Comparison of ENCODE assay signal across 8 mouse cellular contexts in the genomic region with DNA sequence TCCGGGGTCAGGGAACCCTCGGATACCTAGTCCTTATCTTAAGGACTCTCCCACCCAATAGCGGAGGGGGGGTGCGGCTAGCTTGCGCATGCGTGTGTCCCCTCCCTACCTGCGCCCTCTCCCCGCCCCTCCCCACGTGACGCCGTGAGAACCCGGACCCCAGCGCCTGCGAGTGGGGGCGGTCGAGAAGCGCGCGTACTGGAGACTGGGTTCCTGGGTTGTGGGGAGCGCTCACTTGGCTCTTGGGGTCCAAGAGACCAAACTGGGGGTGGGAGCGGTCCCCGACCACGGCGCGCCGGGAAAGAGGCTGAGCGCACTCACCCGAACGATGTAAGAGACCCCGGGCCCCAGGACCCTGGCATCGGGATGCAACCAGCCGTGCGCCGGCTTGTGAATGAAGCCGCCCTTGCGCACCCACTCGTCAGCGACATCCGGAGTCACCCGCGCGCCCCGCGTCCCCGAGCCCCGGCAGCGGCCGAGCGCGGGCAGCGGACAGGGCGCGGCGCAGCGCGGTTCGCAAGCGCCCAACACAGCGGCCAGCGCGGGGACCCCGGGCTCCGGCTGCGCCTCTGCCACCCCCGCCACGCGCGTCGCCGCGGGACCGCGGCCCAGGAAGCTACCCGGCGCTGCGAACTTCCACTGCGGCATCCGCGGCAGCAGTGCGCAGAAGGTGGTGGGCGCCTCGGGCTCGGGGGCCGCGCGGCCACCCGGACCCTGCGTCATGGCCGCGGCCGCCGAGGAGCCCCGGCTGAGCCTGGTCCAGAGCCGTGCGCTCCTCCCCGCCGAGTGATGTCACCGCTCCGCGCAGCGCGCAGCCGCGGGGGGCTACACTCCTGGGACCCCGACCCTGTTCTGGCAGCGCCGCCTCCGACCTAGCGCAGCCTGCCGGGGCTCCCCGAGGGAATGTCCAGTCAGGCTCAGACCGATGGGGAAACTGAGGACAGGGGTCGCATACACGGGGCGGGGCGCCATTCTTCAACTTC. TPM values are rescaled to one million over a fixed set of nuclear protein-coding genes. Genes with fewer than 3 reads are reported as not detected.
DNase-seq lines count a peak whose midpoint lies in the region; ATAC-seq and TF ChIP-seq lines count a peak whose summit lies in the region.

A gene (minus strand): TSS at position 791 of the 983 bp plus-strand sequence.

- peak within 1 kb of the TSS; percentile 70 for H3K4me3 ChIP-seq in hindbrain, postnatal 0 days (ENCODE audit: low read length)
- peak within 1 kb of the TSS; percentile 70 for H3K4me3 ChIP-seq in limb, embryonic 15.5 days

- peak within 1 kb of the TSS; percentile 90 for H3K4me2 ChIP-seq in hindbrain, postnatal 0 days (ENCODE audit: low read depth, low read length)
- peak within 1 kb of the TSS; percentile 94 for H3K4me2 ChIP-seq in limb, embryonic 15.5 days

- ATAC-seq in hindbrain, postnatal 0 days, result peak; percentile 81
- ATAC-seq in limb, embryonic 15.5 days (ENCODE audit: insufficient number of reproducible peaks, low FRiP score, low TSS enrichment, low read depth), result peak; percentile 69
- ATAC-seq in CD4-positive, CD25-positive, alpha-beta regulatory T cell, adult 4 months, result no peak

- H3K9ac ChIP-seq in hindbrain, postnatal 0 days (replicated peaks; ENCODE audit: low read length), result peak within 1 kb of the TSS; percentile 91
- H3K9ac ChIP-seq in limb, embryonic 15.5 days, result peak within 1 kb of the TSS; percentile 60

- TF ChIP-seq CTCF in hindbrain, postnatal 0 days (IDR thresholded peaks at IDR 0.05; ENCODE audit: low read depth), result 0 out of 2 replicates have a peak, but pooled peaks have one; percentile 2

- H3K27me3 ChIP-seq in hindbrain, postnatal 0 days (ENCODE audit: insufficient read depth, low read length), result no peaks in the 10 kb centered on the region
- peaks cover 35% of the 10 kb centered on the region for H3K27me3 ChIP-seq in limb, embryonic 15.5 days

- H3K9me3 ChIP-seq in hindbrain, postnatal 0 days (ENCODE audit: low read length), result no peaks in the 10 kb centered on the region
- no peaks in the 10 kb centered on the region for H3K9me3 ChIP-seq in limb, embryonic 15.5 days

- peak; percentile 21 to 44 for DNase-seq in heart, adult 18-20 months
- no peak for DNase-seq in heart, adult 8-10 months (ENCODE audit: low spot score)
- DNase-seq in cerebellum, adult 9-10 months, result peak; percentile 86
- peak; percentile 80 to 85 for DNase-seq in frontal cortex, postnatal 10 days (ENCODE audit: low spot score in 2 of 2)
- DNase-seq in hindbrain, postnatal 0 days (ENCODE audit: low spot score), result peak; percentile 88
- peak; percentile 22 for DNase-seq in retina, adult 2 months (ENCODE audit: low read depth, low spot score)

- H3K4me1 ChIP-seq in hindbrain, postnatal 0 days (ENCODE audit: insufficient read depth, low read length), result peaks cover 11% of the 10 kb centered on the region; the same call in 1 of the 2 replicates
- peaks cover 31% of the 10 kb centered on the region for H3K4me1 ChIP-seq in limb, embryonic 15.5 days

- peak within 1 kb of the TSS; percentile 93 for H3K27ac ChIP-seq in hindbrain, postnatal 0 days
- peak within 1 kb of the TSS; percentile 76 for H3K27ac ChIP-seq in limb, embryonic 15.5 days

- H3K36me3 ChIP-seq in hindbrain, postnatal 0 days (ENCODE audit: insufficient read depth, low read length), result no peaks in the 10 kb centered on the region
- no peaks in the 10 kb centered on the region for H3K36me3 ChIP-seq in limb, embryonic 15.5 days

- under 1% methylated on average over 97 of the region's 116 CpGs for WGBS in hindbrain, postnatal 0 days
- under 1% methylated on average over 95 of the region's 116 CpGs for WGBS in limb, embryonic 15.5 days

RNA-seq across cellular contexts. Expression of the gene that starts here (rescaled TPM):
- 1 to 10 TPM; 1.3 to 1.5 TPM for total RNA-seq in heart, adult 18-20 months (2021)
- total RNA-seq in heart, adult 8-10 months (2022), result 1 to 10 TPM; 1.2 to 2.0 (median 1.2) TPM
- 66.2 and 67.9 TPM in 2 replicates for total RNA-seq in hindbrain, postnatal 0 days (2014; rRNA removed)
- polyA plus RNA-seq in hindbrain, postnatal 0 days (2015; fragmentation: Nextera tagmentation; extraction: Ambion mirVana), result 19.8 and 21.3 TPM in 2 replicates
- 7.8 and 10.1 TPM in 2 replicates for polyA plus RNA-seq in limb, embryonic 15.5 days (2015; fragmentation: Nextera tagmentation; extraction: Ambion mirVana)
- not detected for polyA plus RNA-seq in CD4-positive, CD25-positive, alpha-beta regulatory T cell, adult 4 months (2017; shearing (Covaris generic))

Comparison
In these comparisons a context has a peak if more than half of its experiments do, and no peak if none do; other contexts are left out.
1. RNA of the gene that starts here (total RNA-seq): 66.2 to 67.9 TPM in hindbrain, postnatal 0 days; 1.3 to 1.5 TPM in heart, adult 18-20 months and 1.2 to 2.0 TPM in heart, adult 8-10 months; every median in the first group is over 10 times any median in the second.